In genomic region chr9:32292686-32293085, GRCm38 (mm10) we compare ENCODE assay signal across 8 mouse cellular contexts. TPM values are rescaled to one million over a fixed set of nuclear protein-coding genes. Genes with fewer than 3 reads are reported as not detected.
DNase-seq lines count a peak whose midpoint lies in the region; ATAC-seq and TF ChIP-seq lines count a peak whose summit lies in the region.

No protein-coding gene starts in this region.

- TF ChIP-seq CTCF in kidney, adult 2 months (conservative IDR thresholded peaks at IDR 0.05; ENCODE audit: insufficient read depth, insufficient read length, low read depth, low read length), result no peak
- TF ChIP-seq CTCF in kidney, postnatal 0 days (IDR thresholded peaks at IDR 0.05; ENCODE audit: low read depth), result no peak

- H3K27ac ChIP-seq in kidney, adult 2 months (ENCODE audit: insufficient read depth, low read depth, low read length), result no peak overlapping the region
- H3K27ac ChIP-seq in kidney, postnatal 0 days, result no peak overlapping the region

- H3K36me3 ChIP-seq in kidney, adult 2 months (ENCODE audit: control insufficient read depth, insufficient read depth, low read length), result no peaks in the 10 kb centered on the region
- H3K36me3 ChIP-seq in kidney, postnatal 0 days (ENCODE audit: insufficient read depth, low read length), result no peaks in the 10 kb centered on the region

- ATAC-seq in kidney, postnatal 0 days (replicated peaks; ENCODE audit: low FRiP score, low read depth), result no peak; the same call in 1 of the 2 replicates

- DNase-seq in kidney, adult 2 months, result peak; percentile 34
- no peak for DNase-seq in kidney, adult 18-20 months
- peak; percentile 31 to 51 for DNase-seq in adrenal gland, adult 18-20 months (ENCODE audit: low spot score in 2 of 2)
- DNase-seq in embryo, embryonic 11 days, result peak; percentile 19
- DNase-seq in kidney, postnatal 0 days (ENCODE audit: low spot score), result peak; percentile 16
- DNase-seq in layer of hippocampus, postnatal 36 days, result no peak
- DNase-seq in layer of hippocampus, adult 8-10 months (ENCODE audit: low spot score in 2 of 2), result no peak
- no peak for DNase-seq in layer of hippocampus, postnatal 10 days (ENCODE audit: low spot score in 2 of 2)

- H3K4me2 ChIP-seq in kidney, postnatal 0 days (ENCODE audit: low read length), result no peak overlapping the region

- H3K9me3 ChIP-seq in kidney, postnatal 0 days (replicated peaks; ENCODE audit: low read length), result no peaks in the 10 kb centered on the region

- no peaks in the 10 kb centered on the region for H3K4me1 ChIP-seq in kidney, adult 2 months (ENCODE audit: control insufficient read depth, insufficient read depth, low read length)
- H3K4me1 ChIP-seq in kidney, postnatal 0 days (replicated peaks; ENCODE audit: insufficient read depth, low read length), result no peaks in the 10 kb centered on the region

- no peak for TF ChIP-seq POLR2A in kidney, adult 2 months (IDR thresholded peaks at IDR 0.05; ENCODE audit: low read depth, low read length)

- no peaks in the 10 kb centered on the region for H3K27me3 ChIP-seq in kidney, adult 2 months (replicated peaks; ENCODE audit: control insufficient read depth, insufficient read depth, low read length)
- no peaks in the 10 kb centered on the region for H3K27me3 ChIP-seq in kidney, postnatal 0 days (ENCODE audit: insufficient read depth, low read length)

- H3K9ac ChIP-seq in kidney, postnatal 0 days (ENCODE audit: low read depth, low read length), result no peak overlapping the region

- WGBS in kidney, adult 2 months, result 50% methylated on average over 5 of the region's 5 CpGs
- WGBS in kidney, postnatal 0 days, result 22% methylated on average over 5 of the region's 5 CpGs

- H3K4me3 ChIP-seq in kidney, adult 2 months (ENCODE audit: insufficient read depth, low read depth, low read length), result no peak overlapping the region
- H3K4me3 ChIP-seq in kidney, postnatal 0 days (replicated peaks; ENCODE audit: low read depth, low read length), result no peak overlapping the region

RNA-seq across cellular contexts. Expression of gene Kcnj5, which starts 51.5 kb away (rescaled TPM):
- polyA plus RNA-seq in kidney, adult 2 months (2012; rRNA removed), result 0.81 and 0.84 TPM in 2 replicates
- total RNA-seq in adrenal gland, adult 18-20 months (2021), result under 1 TPM; 0.29 to 0.43 TPM
- polyA plus RNA-seq in kidney, postnatal 0 days (2015; fragmentation: Nextera tagmentation; extraction: Ambion mirVana), result 2.4 TPM in 2 replicates
- total RNA-seq in layer of hippocampus, postnatal 36 days (2021), result under 1 TPM; 0.35 to 0.40 TPM
- total RNA-seq in layer of hippocampus, adult 8-10 months (2022), result under 1 TPM; 0.27 to 0.43 (median 0.40) TPM
- total RNA-seq in layer of hippocampus, postnatal 10 days (2021), result 1 to 10 TPM; 1.0 to 1.3 TPM

Comparison
In these comparisons a context has a peak if more than half of its experiments do, and no peak if none do; other contexts are left out.
1. DNase-seq: peak in kidney, adult 2 months (single experiment), adrenal gland, adult 18-20 months (2 of 2), embryo, embryonic 11 days (single experiment) and kidney, postnatal 0 days (single experiment); none in kidney, adult 18-20 months (single experiment), layer of hippocampus, postnatal 36 days (0 of 2), layer of hippocampus, adult 8-10 months (0 of 2) and layer of hippocampus, postnatal 10 days (0 of 2).